Mouse (Mus musculus) cerebellum, postnatal 36 days (tissue): ENCODE measurements around the gene Zhx3.

Experiments used
- DNase-seq, 2 experiments: peaks; one replicate each; pipeline ENCODE4 v3.0.0; 2021 to 2022; ENCODE audit warnings: mixed read lengths in 2 of 2

The Zhx3 gene

GRCm38 (mm10) chr2:160872890-160873382 is at the start of gene Zhx3:
Gene Zhx3, minus strand, starts transcription at chr2:160872998.
- peak; percentile 92 to 94 for DNase-seq

- DNase-seq, result no peak
Observed at GRCm38 (mm10) chr2:160921285-160921684, 48.5 kb upstream of the Zhx3 start.

- DNase-seq, result no peak
Observed at GRCm38 (mm10) chr2:160918930-160919215, 46.1 kb upstream of the Zhx3 start.

- DNase-seq, result no peak
Observed at GRCm38 (mm10) chr2:160918154-160918929, 45.5 kb upstream of the Zhx3 start.

GRCm38 (mm10) chr2:160917313-160917712 is 44.5 kb upstream of the Zhx3 start:
- peak in 1 of 2 experiments; percentile 51 for DNase-seq

GRCm38 (mm10) chr2:160916714-160917113 is 43.9 kb upstream of the Zhx3 start:
- no peak for DNase-seq

- peak; percentile 58 to 60 for DNase-seq
Observed at GRCm38 (mm10) chr2:160915821-160916610, 43.2 kb upstream of the Zhx3 start.

- no peak for DNase-seq
Observed at GRCm38 (mm10) chr2:160914656-160915055, 41.9 kb upstream of the Zhx3 start.

- DNase-seq, result no peak
Observed at GRCm38 (mm10) chr2:160912231-160912671, 39.5 kb upstream of the Zhx3 start, which contains the start of gene Emilin3. Gene Emilin3, minus strand, starts transcription at chr2:160912328.

GRCm38 (mm10) chr2:160911558-160912201 is 38.9 kb upstream of the Zhx3 start:
- peak in 1 of 2 experiments; percentile 46 for DNase-seq

GRCm38 (mm10) chr2:160910633-160911032 is 37.8 kb upstream of the Zhx3 start:
- no peak for DNase-seq

GRCm38 (mm10) chr2:160908607-160909006 is 35.8 kb upstream of the Zhx3 start:
- peak in 1 of 2 experiments; percentile 27 for DNase-seq

- peak; percentile 77 to 82 for DNase-seq
Observed at GRCm38 (mm10) chr2:160906101-160906500, 33.3 kb upstream of the Zhx3 start.

- no peak for DNase-seq
Observed at GRCm38 (mm10) chr2:160905301-160905700, 32.5 kb upstream of the Zhx3 start.

GRCm38 (mm10) chr2:160901656-160902412 is 29.0 kb upstream of the Zhx3 start:
- no peak for DNase-seq

- no peak for DNase-seq
Observed at GRCm38 (mm10) chr2:160891697-160892096, 18.9 kb upstream of the Zhx3 start.

- DNase-seq, result no peak
Observed at GRCm38 (mm10) chr2:160891045-160891444, 18.2 kb upstream of the Zhx3 start.

GRCm38 (mm10) chr2:160887859-160888258 is 15.1 kb upstream of the Zhx3 start:
- DNase-seq, result peak in 1 of 2 experiments; percentile 50

GRCm38 (mm10) chr2:160887284-160887683 is 14.5 kb upstream of the Zhx3 start:
- peak; percentile 88 to 93 for DNase-seq

GRCm38 (mm10) chr2:160886221-160886620 is 13.4 kb upstream of the Zhx3 start:
- DNase-seq, result no peak

GRCm38 (mm10) chr2:160884830-160885229 is 12.0 kb upstream of the Zhx3 start:
- DNase-seq, result peak; percentile 49 to 51

GRCm38 (mm10) chr2:160883912-160884311 is 11.1 kb upstream of the Zhx3 start:
- DNase-seq, result no peak
